Mouse (Mus musculus): Measurements from ENCODE around the gene Pianp. TPM values are rescaled to one million over a fixed set of nuclear protein-coding genes. Genes with fewer than 3 reads are reported as not detected.

Pianp gene
- polyA plus RNA-seq, 1 experiment from 2014 or later = 0.15 TPM

GRCm38 (mm10) chr6:125051237-125051636 is 54.7 kb downstream of the Pianp start:
- H3K36me3 ChIP-seq (replicated peaks; ENCODE audit: insufficient read depth, low read length) = peaks cover 56% of the 10 kb centered on the region
- TF ChIP-seq CTCF (IDR thresholded peaks at IDR 0.05; ENCODE audit: low read depth) (peak; percentile 52), EP300 (IDR thresholded peaks at IDR 0.05; ENCODE audit: low read depth) (no peak)
- H3K4me1 ChIP-seq (ENCODE audit: insufficient read depth) = no peaks in the 10 kb centered on the region
- H3K27me3 ChIP-seq (ENCODE audit: insufficient read depth, low read length) = no peaks in the 10 kb centered on the region
- no peak overlapping the region for H3K27ac ChIP-seq (ENCODE audit: low read depth)
- WGBS (ENCODE audit: insufficient replicate concordance) = 76% methylated on average over 5 of the region's 5 CpGs
- no peak overlapping the region for H3K4me3 ChIP-seq (ENCODE audit: low read depth, low read length)
- no peak overlapping the region for H3K9ac ChIP-seq (replicated peaks)
- no peak for ATAC-seq
- DNase-seq = no peak
- H3K9me3 ChIP-seq (ENCODE audit: low read length) = no peaks in the 10 kb centered on the region
- H3K4me2 ChIP-seq (ENCODE audit: low read depth, low read length) = no peak overlapping the region

Other genes starting within 250 kb of the Pianp start
- not detected in 2 replicates for gene Gm45234, start 240.7 kb upstream of the Pianp start, polyA plus RNA-seq (2015; fragmentation: Nextera tagmentation; extraction: Ambion mirVana)
- 1.8 and 1.9 TPM in 2 replicates for gene Atn1, start 240.2 kb upstream of the Pianp start, polyA plus RNA-seq (2015; fragmentation: Nextera tagmentation; extraction: Ambion mirVana)
- 0.20 and 0.27 TPM in 2 replicates for gene Eno2, start 227.0 kb upstream of the Pianp start, polyA plus RNA-seq (2015; fragmentation: Nextera tagmentation; extraction: Ambion mirVana)
- 0.16 TPM in 1 of 2 replicates, not detected in the other for gene Lrrc23, start 217.0 kb upstream of the Pianp start, polyA plus RNA-seq (2015; fragmentation: Nextera tagmentation; extraction: Ambion mirVana)
- 11.4 and 14.3 TPM in 2 replicates for gene Spsb2, start 188.0 kb upstream of the Pianp start, polyA plus RNA-seq (2015; fragmentation: Nextera tagmentation; extraction: Ambion mirVana)
- 332 and 346 TPM in 2 replicates for gene Tpi1, start 182.4 kb upstream of the Pianp start, polyA plus RNA-seq (2015; fragmentation: Nextera tagmentation; extraction: Ambion mirVana)
- gene Usp5, start 167.2 kb upstream of the Pianp start, polyA plus RNA-seq (2015; fragmentation: Nextera tagmentation; extraction: Ambion mirVana) = 32.2 and 36.6 TPM in 2 replicates
- gene Cdca3, start 167.1 kb upstream of the Pianp start, polyA plus RNA-seq (2015; fragmentation: Nextera tagmentation; extraction: Ambion mirVana) = 96.4 and 98.3 TPM in 2 replicates
- gene Gnb3, start 156.4 kb upstream of the Pianp start, polyA plus RNA-seq (2015; fragmentation: Nextera tagmentation; extraction: Ambion mirVana) = 0.19 TPM in 1 of 2 replicates, not detected in the other
- gene P3h3, start 138.9 kb upstream of the Pianp start, polyA plus RNA-seq (2015; fragmentation: Nextera tagmentation; extraction: Ambion mirVana) = 0.80 and 0.88 TPM in 2 replicates
- 0.04 and 0.08 TPM in 2 replicates for gene Gpr162, start 132.7 kb upstream of the Pianp start, polyA plus RNA-seq (2015; fragmentation: Nextera tagmentation; extraction: Ambion mirVana)
- 0.14 and 0.24 TPM in 2 replicates for gene Cd4, start 108.5 kb upstream of the Pianp start, polyA plus RNA-seq (2015; fragmentation: Nextera tagmentation; extraction: Ambion mirVana)
- gene Lag3, start 85.0 kb upstream of the Pianp start, polyA plus RNA-seq (2015; fragmentation: Nextera tagmentation; extraction: Ambion mirVana) = 0.33 and 0.40 TPM in 2 replicates
- 116 and 145 TPM in 2 replicates for gene Ptms, start 76.6 kb upstream of the Pianp start, polyA plus RNA-seq (2015; fragmentation: Nextera tagmentation; extraction: Ambion mirVana)
- gene Mlf2, start 65.3 kb upstream of the Pianp start, polyA plus RNA-seq (2015; fragmentation: Nextera tagmentation; extraction: Ambion mirVana) = 119 and 136 TPM in 2 replicates
- 61.0 TPM in 2 replicates for gene Cops7a, start 31.2 kb upstream of the Pianp start, polyA plus RNA-seq (2015; fragmentation: Nextera tagmentation; extraction: Ambion mirVana)
- gene Zfp384, start 12.5 kb downstream of the Pianp start, polyA plus RNA-seq (2015; fragmentation: Nextera tagmentation; extraction: Ambion mirVana) = 3.3 and 3.5 TPM in 2 replicates
- 23.8 and 24.3 TPM in 2 replicates for gene Ing4, start 43.1 kb downstream of the Pianp start, polyA plus RNA-seq (2015; fragmentation: Nextera tagmentation; extraction: Ambion mirVana)
- 1.3 and 2.0 TPM in 2 replicates for gene Acrbp, start 53.0 kb downstream of the Pianp start, polyA plus RNA-seq (2015; fragmentation: Nextera tagmentation; extraction: Ambion mirVana)
- 0.57 and 0.85 TPM in 2 replicates for gene Lpar5, start 71.2 kb downstream of the Pianp start, polyA plus RNA-seq (2015; fragmentation: Nextera tagmentation; extraction: Ambion mirVana)
- 20.0 and 24.5 TPM in 2 replicates for gene Chd4, start 99.3 kb downstream of the Pianp start, polyA plus RNA-seq (2015; fragmentation: Nextera tagmentation; extraction: Ambion mirVana)
- gene Nop2, start 135.2 kb downstream of the Pianp start, polyA plus RNA-seq (2015; fragmentation: Nextera tagmentation; extraction: Ambion mirVana) = 23.2 and 24.8 TPM in 2 replicates
- gene Iffo1, start 148.5 kb downstream of the Pianp start, polyA plus RNA-seq (2015; fragmentation: Nextera tagmentation; extraction: Ambion mirVana) = 4.2 and 4.8 TPM in 2 replicates
- gene Gapdh, start 169.8 kb downstream of the Pianp start, polyA plus RNA-seq (2015; fragmentation: Nextera tagmentation; extraction: Ambion mirVana) = 1,355 and 1,565 TPM in 2 replicates
- 33.5 and 39.1 TPM in 2 replicates for gene Ncapd2, start 195.0 kb downstream of the Pianp start, polyA plus RNA-seq (2015; fragmentation: Nextera tagmentation; extraction: Ambion mirVana)
- 210 and 215 TPM in 2 replicates for gene Mrpl51, start 195.1 kb downstream of the Pianp start, polyA plus RNA-seq (2015; fragmentation: Nextera tagmentation; extraction: Ambion mirVana)
- 1.4 and 1.7 TPM in 2 replicates for gene Vamp1, start 218.9 kb downstream of the Pianp start, polyA plus RNA-seq (2015; fragmentation: Nextera tagmentation; extraction: Ambion mirVana)
- gene Tapbpl, start 235.2 kb downstream of the Pianp start, polyA plus RNA-seq (2015; fragmentation: Nextera tagmentation; extraction: Ambion mirVana) = 14.4 and 14.7 TPM in 2 replicates
- 1.1 and 2.3 TPM in 2 replicates for gene Cd27, start 240.3 kb downstream of the Pianp start, polyA plus RNA-seq (2015; fragmentation: Nextera tagmentation; extraction: Ambion mirVana)

Measured in liver, postnatal 0 days (tissue).